Mouse (Mus musculus) cerebellum, postnatal 4 days (tissue): ENCODE results near the gene Nphp1.
A peak's percentile ranks its signal among the peaks of the same experiment; 100 is the strongest.

Experiments
- DNase-seq, 2 experiments: peaks; one replicate each; pipeline ENCODE4 v3.0.0; 2022; ENCODE audit warnings: low spot score in 2 of 2, mixed read lengths in 1 of 2

Nphp1 gene

DNA sequence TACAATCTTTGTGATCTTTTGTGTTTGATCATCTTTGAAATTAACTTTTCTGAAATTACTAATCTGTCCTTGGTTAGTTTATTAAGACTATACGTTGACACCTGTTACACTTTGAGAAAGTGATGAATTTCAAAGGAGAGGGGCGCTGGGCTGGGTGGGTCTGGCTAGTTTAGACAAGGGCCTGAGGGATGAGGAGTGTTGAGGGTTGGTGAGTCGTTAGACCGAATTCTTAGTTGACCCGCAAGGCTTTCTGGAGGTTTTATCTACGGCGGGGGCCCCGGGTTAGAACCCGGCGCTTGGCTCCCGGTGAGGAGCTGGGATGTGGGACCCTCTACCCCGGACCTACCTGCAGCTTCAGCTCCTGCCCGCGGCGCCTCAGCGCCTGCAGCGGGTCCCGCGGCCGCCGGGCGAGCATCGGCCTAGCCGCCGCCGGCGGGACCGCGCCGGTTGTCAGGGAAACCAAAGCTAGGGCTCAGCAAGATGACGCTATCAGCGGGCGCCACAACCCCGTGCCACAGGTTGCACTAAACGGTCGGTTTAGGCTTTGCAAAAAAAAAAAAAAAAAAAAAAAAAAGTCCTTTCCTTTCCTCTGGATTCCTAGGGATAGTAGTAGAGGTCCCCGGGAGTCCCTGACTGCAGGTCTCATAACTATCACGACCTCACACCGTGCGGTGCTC, at the start of gene Nphp1:
TSS of gene Nphp1 (minus strand) at position 458 of the 677 bp plus-strand sequence.
- peak; percentile 75 to 81 for DNase-seq

DNA sequence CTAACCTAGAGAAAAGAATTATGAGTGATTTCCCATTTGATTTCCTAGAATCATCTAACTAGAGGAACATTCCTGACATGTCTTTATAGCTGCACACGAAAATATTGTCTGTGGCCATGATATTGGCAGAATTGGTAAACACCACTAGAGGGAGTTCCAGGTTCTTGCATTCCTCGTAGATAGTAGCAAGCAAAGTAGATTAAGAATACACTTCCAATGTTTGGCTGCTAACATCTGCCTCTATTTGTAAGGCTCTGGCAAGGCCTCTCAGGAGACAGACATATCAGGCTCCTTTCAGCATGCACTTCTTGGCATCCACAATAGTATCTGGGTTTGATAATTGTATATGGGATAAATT, 44.1 kb upstream of the Nphp1 start:
- no peak for DNase-seq

DNA sequence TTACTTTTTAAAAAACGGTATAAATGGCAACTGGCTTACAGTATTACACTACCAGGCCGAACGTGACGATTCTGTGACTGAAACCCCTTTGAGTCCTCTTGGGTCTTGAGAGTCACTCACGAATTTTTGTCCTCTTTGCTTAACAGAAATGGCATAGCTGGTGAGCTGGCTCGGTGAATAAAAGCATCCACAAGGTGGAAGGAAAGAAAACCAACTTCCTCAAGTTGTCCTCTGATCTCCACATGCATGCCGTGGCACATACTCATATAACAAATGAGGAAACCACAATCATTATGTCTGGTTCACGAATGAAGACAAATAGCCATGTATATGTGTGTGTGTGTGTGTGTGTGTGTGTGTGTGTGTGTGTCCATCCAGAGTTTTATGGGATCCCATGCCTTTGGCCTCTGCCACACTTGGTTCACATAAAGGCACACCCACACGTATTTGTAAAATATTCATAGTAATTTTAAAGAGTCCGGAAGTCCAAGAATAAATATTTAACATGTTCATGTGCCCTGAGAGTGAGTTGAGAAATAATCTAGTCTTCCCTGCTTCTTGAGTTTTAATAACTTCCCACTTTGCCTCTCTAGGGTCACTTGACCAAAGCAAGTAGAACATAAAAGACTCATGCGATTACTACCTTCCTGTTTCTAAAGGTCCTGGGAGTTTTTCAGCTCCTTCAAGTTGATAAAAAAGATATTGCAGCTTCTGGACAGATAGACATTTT, 43.6 kb upstream of the Nphp1 start:
- DNase-seq, result no peak

DNA sequence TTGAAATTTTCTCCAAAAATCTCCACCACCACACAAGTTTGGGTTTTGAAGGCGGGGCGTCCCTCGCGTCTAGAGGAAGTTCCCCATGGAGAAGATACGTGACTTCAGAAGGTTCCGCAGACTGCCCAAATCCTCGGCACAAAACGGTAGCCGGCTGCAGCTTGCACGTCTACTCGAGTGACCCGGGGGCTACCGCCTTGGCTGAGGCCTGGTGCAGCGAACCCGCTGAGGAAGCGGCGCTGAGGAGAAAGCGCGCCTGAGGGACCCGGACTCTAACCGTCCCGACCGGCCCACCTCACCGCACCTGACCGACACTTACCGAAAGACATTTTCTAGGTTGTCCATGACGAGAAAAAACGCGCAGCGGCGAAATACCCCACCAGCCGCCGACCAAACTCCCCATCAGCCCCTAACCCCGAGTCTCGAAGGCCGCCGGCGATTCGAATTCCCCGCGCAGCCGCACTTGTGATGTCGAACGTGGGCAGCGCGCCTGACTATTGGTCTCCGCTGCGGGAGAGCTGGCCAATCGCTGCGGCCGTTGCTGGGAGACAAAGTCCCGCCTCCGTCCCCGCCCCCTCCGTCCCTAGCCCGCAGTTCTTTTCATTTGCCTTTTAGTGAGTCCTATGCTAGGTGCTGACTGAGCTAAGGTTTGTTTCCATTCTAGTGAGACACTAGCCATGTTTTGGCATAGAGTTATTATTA, 42.9 kb upstream of the Nphp1 start, which contains the start of gene Bub1:
TSS of gene Bub1 (minus strand) at position 465 of the 702 bp plus-strand sequence.
- DNase-seq, result peak; percentile 89 to 96

DNA sequence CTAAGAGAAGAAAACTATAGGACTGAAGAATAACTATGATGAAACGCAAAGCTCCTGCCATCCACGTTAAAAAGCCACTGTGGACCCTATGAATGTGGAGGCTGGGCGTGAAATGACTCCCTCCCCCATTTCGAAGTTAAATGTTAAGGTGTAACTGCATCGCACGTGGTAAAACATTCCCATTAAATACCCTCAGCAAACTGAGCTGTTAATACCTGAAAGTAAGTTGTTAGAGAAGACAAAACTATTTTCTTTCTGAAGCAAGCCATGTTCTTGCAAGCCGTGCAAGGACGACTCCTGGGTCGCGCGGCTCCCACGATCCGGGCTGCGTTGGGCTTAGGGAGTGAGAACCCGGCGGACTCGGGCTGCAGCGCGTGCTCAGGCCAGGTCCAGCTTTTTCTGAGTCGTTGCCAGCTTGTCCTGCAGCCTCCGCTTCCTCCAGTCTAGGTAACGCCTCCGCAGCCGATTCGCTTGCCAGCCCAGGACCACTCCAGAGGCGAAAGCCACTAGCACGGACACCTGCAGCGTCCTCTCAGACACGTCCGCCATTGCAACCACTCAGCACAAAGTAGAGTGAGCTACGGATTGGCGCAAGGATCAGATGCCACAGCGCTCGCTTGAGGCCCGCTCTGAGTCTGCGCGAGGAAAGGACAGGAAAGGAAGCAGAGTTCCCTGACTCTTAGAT, 3.4 kb upstream of the Nphp1 start, which contains the start of gene Mtln:
TSS of gene Mtln (minus strand) at position 570 of the 685 bp plus-strand sequence.
- DNase-seq, result peak; percentile 63 to 81

DNA sequence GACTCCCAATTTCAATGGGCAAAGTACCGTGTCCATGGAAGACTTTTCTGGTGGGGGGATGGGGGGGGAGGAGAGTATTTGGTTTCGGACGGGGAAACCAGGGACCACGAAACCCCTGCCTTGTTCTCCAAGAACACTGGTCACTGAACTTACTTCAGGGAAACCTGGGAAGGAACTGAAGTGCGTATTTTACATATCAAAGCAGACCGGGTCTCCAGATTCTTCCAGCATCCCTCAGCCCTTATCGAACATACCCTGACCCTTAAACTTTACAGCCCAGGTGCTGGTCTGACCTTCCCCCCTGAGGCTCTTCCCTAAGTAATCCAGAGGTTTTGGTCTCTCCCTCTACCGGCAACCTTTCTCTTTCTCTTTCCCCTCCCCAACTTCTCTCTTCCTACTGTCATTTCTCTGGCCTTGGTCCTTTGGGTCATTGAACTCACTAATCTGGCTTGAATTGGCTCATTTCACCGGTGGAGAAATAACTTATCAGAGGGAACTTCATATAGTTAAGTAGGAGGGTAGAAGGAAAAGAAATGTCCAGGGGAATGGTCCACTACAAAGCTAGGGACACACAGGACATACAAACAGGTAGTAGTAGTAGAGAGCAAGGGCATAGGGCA, 1.1 kb upstream of the Nphp1 start:
- DNase-seq, result no peak

DNA sequence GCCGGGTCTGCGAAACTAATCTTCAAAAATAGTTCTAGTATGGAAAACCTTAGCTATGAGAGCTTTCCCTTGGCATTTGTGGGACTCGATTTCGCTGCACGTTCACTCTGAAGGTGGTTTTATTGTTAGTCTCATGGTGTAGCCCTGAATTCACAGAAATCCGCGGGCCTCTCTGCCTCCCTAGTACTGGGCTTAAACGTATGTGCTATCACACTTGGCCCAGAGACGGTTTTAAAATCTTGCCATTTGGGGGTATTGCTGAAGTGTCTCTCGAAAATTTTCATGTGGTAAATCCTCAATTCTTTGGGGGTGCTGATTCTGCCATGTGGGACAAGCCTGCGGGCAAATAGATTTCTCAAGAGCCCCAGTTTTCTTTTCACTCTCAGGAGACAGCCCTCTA, 441 bp upstream of the Nphp1 start:
- DNase-seq, result no peak

DNA sequence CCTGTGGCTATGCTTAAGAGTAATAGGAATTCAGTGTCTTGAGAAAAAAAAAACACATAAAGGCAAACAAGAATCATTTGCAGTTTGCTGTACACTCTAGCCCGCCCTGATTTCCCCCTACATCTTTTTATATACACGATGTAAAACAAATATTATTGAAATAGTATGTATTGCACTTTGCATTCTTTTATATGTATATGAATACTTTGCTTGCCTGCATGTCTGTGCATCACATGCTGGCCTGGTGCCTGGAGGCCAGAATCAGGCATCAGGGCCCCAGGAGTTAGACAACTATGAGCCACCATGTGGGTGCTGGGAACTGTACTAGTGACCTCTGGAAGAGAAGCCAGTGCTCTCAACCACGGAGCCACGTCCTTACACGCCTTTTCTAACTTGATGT, 1.5 kb downstream of the Nphp1 start:
- DNase-seq, result no peak

DNA sequence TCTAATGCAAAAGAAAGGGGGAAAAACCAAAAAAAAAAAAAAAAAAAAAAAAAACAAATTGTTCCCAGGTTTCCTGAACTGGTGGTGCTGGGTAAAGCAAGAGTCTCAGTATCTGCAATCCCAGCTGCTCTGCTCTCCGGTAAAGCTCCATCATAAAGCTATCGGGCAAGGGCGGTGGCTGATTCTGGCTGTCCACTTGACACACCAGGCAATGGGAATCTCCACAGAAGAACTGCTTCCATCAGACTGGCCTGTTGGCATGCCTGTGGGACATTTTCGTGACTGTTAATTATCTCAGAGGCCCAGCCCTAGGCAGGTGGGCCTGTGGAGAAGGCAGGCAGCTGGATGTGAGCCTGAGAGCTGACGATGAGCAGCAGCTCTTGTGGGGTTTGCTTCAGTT, 10.2 kb downstream of the Nphp1 start:
- DNase-seq, result no peak

DNA sequence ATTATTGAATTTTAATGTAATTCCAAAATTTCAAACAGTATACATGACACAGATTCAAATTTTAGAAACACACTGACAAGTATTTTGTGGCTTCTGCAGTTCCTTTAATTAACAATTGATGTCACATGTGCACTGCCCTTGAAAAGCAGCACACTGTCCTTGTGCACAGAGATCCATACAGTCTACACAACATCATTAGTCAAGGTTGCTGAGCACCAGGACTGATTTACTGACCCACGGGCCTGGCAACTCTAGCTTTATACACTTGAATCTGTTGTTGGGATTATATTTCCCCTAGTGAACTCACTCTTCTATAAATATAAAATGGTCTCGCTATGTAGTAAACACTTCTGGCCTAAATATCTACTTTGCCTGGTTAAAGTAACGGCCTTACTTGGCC, 13.7 kb downstream of the Nphp1 start:
- no peak for DNase-seq

DNA sequence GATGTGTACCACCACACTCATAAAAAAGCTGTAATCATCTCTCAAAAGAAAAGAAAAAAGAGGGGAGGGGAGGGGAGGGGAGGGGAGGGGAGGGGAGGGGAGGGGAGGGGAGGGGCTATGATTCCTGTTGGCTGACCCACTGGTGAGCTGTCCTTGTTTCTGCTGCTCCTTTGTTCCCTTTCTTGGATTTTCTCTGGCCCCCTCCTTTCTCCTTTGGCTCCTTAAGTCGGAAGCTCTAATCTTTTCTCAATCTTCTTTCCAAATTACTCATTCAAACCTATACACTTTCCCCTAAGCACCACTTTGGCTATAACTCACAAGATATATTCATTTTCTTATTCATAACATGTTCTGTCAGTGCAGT, 14.1 kb downstream of the Nphp1 start:
- DNase-seq, result no peak

DNA sequence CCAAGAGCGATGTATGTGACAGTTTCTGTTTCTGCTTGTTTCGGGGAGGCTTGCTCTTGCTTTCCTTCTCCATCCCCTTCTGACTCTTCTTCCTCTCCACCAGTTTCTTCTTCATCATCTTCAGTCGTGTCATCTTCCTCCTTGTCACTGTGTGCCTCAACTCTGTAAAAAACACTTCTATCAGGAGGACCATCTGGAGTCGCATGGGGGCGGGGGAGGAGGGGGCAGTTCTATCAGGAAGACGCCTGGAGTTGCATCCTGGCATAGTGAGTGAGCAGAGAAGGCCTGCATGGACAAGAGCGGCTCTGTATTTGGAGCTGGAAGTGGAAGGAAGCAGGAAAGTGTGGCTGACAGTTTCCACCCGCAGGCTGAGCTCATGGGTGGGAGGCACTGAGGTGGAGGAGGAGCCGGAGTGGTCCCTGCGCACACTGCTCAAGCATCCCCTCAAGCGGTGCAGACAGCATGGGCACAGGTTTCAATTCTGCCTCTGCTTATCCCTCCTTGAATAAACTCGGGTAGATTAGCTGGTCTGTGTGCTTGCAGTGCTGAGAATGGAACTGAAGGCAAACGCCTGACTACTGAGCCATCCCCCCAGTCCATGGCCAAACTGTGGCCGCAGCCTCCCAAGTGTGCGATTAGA, 14.6 kb downstream of the Nphp1 start:
- DNase-seq, result no peak

DNA sequence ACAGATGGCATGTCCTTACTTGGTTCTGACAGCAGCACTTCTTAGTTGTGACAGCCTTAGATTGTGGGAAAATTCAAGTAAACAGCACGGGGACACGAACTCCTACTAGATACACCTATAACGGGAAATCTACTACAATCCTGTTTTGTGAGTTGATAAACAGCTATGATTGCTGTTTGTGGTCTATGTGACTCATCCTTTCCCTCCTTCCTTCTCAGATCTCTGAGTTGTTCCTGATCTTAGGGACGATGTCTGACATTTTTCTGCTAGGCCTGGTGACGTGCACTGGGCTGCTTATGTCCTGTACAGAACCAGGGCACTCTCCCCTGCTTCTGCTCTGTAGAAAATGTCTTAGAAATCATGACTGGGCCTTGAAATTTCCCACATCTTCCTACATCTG, 27.1 kb downstream of the Nphp1 start:
- no peak for DNase-seq

DNA sequence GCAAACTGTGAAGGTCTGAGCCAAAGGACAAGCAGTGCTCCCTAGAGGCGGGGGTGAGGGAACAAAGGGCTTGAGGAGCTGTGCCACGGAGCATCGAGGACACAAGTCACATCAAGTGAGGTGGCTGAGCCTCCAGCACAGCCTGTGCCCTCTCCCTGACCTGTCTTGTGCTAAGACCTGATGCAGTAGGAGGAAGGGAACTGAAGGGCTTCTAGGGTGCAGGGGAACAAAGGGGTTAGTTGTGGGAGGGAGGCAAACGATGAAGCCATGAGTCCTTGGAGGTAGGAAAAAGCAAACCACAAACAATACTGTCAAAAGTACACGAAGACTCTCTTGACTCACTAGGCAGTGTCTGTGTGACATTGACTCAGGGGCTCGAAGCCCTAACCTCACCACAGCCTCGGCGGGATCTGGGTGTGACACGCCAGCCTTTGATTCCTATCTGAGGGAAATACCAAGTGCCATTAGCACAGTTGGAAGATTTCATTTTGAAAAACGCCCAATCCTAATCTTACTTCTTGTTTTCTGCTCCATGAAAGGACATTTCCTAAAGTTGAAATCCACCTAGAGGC, 28.2 kb downstream of the Nphp1 start:
- no peak for DNase-seq

DNA sequence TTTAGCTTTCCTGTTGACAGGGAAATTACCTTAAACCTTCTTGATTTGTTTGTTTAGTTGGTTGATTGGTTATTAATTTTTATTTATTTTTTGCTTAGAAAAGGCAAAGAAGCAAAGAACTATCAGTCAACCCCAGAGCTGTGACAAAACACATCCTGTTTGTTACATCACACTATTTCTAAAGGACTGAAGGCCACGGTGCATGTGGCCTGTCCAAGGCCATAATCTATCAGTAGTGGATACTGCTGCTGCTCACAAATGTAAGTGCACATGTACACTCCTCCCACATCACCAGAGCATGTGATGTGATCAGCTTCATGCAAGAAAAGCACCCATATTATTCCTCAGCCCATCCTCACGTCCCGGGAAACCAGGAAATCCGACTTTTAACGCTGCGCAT, 28.7 kb downstream of the Nphp1 start:
- no peak for DNase-seq

DNA sequence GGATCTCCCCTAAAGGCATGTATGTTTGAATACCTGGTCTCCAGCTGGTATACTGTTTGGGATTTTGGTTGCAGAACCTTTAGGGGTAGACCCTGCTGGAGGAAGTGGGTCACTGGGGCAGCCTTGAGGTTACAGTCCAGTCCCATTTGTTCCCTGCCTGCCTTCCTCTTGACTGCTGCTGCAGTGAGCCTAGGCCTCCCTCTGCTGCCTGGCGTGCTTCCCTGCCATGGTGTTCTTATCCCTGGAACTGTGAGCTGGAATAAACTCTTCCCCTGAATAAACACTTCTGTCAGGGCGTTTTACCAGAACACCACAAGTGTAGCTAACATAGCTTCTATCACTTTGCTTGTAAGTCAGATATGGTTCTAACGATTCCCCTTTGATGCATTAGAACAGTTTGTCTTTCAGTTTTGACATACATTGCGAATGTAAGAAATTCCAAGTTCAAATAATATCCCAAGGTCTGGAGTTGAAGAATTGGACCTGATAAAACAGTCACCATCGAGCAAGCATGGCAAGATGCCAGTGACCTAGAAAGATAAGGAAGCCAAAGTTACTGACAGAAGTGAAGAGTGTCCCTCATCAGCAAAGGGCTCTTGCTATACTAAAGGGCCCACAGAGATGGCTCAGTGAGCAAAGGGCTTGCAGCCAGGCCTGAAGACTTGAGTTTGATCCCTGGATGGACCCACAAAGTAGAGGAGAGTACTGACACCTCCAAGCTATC, 29.4 kb downstream of the Nphp1 start:
- no peak for DNase-seq

DNA sequence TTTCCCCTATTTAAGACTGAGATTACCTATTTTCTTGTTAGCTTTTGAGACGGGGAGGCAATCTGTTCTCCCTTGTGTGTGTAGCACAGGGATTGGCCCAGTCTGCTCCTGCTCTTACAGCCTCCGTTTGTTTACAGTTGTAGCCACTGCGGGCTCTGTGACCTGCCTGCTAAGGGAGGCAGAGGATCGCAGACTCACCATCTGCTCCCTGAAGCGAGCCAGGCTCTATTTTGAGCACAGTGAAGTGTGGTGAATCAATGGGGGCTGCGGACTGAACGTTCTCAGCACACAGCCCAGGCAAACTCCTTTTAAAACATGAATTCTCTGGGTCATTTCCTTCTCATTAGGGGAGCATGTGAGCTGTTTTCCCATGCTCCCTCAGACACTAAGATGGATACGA, 31.5 kb downstream of the Nphp1 start:
- DNase-seq, result peak in 1 of 2 experiments; percentile 42

DNA sequence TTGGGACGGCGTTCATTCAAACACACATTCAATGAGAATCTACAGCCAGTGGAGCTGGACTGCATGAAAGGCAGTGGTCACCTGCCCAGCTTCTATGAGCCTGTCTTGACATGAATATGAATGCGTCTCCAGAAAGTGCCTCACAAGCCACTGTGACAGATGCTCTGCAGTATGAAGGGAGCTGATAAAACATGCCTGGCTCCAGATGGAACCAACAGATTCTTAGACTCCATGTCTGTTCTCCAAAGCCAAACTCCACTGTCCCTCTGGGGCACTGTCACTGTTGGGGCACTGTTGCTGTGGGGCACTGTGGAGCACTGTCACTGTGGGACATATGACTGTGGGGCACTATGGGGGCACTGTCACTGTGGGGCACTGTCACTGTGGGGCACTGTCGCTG, 34.6 kb downstream of the Nphp1 start:
- DNase-seq, result no peak

DNA sequence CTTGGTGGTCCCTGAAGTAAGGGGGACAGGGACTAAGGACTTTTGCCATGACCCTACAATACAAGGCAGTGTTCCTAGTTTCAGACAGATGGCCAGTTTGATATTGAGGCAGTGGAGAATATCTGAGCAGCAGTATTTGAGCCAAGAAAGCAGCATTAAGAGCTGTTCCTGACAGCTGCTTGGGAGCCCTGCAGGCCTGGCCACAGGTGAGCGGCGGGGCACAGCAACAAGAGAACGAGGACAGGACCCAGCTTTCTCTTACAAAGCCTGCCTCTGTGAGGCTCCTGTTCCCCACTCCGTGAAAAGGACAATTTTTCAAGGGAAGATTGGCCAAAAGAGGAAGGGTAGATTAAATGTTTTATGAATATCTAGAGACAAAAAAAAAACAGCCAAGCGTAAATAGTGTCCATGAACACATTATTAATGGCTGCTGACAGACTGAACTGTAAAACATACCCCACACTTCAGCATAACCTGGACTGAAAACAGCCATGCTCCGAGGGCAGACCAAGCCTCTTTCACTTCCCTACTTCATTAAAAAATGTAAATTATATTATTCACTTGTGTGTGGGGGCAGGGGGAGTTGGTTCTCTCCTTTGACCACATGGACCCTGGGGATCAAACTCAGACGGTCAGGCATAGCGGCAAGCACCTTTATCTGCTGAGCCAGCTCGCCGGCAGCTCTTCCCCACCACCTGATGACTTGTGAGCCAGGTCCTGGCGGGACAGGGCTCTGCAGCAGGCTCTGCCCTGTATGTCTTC, 36.7 kb downstream of the Nphp1 start:
- no peak for DNase-seq

DNA sequence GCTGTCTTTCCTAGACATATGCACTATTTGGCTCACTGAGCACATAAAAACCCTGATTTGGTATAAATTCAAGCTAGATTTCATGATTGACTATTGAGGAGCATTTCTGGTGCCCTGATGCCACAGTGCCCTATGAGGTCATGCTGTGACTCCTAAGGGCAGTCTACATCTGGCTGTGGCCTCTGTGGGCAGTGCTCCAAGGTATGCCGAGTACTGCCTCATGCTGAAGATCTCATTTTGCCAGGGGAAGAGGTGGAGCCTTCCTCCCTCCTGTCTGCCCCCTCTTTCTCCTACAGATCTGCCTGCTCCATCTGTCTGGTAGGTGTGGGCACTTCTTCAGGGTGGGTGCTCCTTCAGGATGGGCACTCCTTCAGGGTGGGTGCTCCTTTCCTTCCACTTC, 39.3 kb downstream of the Nphp1 start:
- no peak for DNase-seq
